Mouse (Mus musculus) forebrain, embryonic 11.5 days (tissue): Measurements from ENCODE around the gene Insig1. TPM values are rescaled to one million over a fixed set of nuclear protein-coding genes. Genes with fewer than 3 reads are reported as not detected.

Experiments
- ATAC-seq: fragments of 200-750 bp; cut with Nextera tagmentation; replicated peaks from 2 replicates; pipeline ENCODE4 v1.8.0; 2017; ENCODE audit warnings: moderate TSS enrichment; ENCODE audit not compliant: low FRiP score
- DNase-seq: peaks from one replicate; pipeline ENCODE4 v3.0.0-alpha.2; 2017; ENCODE audit warnings: low spot score
- H3K27ac ChIP-seq: fragments of 300-500 bp; sonication (generic); 2 replicates; pipeline ENCODE4 v1.5.1; 2014; ENCODE audit warnings: low read depth, low read length
- H3K27me3 ChIP-seq: fragments of 300-500 bp; sonication (generic); 2 replicates; pipeline ENCODE4 v1.6.1; 2014; ENCODE audit warnings: mild to moderate bottlenecking, low read length, mixed read lengths; ENCODE audit not compliant: control insufficient read depth, insufficient read depth
- H3K36me3 ChIP-seq: fragments of 300-500 bp; sonication (generic); 2 replicates; pipeline ENCODE4 v1.6.1; 2014; ENCODE audit warnings: mild to moderate bottlenecking, low read length, moderate library complexity, mixed read lengths; ENCODE audit not compliant: control insufficient read depth, insufficient read depth
- H3K4me1 ChIP-seq: fragments of 300-500 bp; sonication (generic); replicated peaks from 2 replicates; pipeline ENCODE4 v1.6.1; 2014; ENCODE audit warnings: low read length, mixed read lengths; ENCODE audit not compliant: control insufficient read depth, insufficient read depth
- H3K4me2 ChIP-seq: fragments of 300-500 bp; sonication (generic); 2 replicates; pipeline ENCODE4 v1.6.1; 2014; ENCODE audit warnings: low read depth, mild to moderate bottlenecking, low read length, moderate library complexity, mixed read lengths; ENCODE audit not compliant: severe bottlenecking
- H3K4me3 ChIP-seq: fragments of 300-500 bp; sonication (generic); 2 replicates; pipeline ENCODE4 v1.5.1; 2014; ENCODE audit warnings: low read depth, low read length
- H3K9ac ChIP-seq: fragments of 300-500 bp; sonication (generic); 2 replicates; pipeline ENCODE4 v1.6.1; 2014; ENCODE audit warnings: low read length
- H3K9me3 ChIP-seq: fragments of 300-500 bp; sonication (generic); 2 replicates; pipeline ENCODE4 v1.6.1; 2016; ENCODE audit warnings: low read length, mixed read lengths; ENCODE audit not compliant: control insufficient read depth
- WGBS: fragments of 180-500 bp; shearing (Covaris S2); extraction: QIAGEN DNeasy Blood & Tissue Kit; methylation state at CpG from one replicate; pipeline ENCODE4 v1.1.7; 2014; 5-methylcytosine and 5-hydroxymethylcytosine counted together
- polyA plus RNA-seq: library from polyadenylated mRNA; unstranded; fragments of >200 nt; fragmentation: Nextera tagmentation; extraction: Ambion mirVana; gene quantifications from 2 replicates; pipeline ENCODE4 v1.2.1, GENCODE M21; 2014

The Insig1 gene
- polyA plus RNA-seq, 1 experiment from 2014 or later, result 102 TPM

DNA sequence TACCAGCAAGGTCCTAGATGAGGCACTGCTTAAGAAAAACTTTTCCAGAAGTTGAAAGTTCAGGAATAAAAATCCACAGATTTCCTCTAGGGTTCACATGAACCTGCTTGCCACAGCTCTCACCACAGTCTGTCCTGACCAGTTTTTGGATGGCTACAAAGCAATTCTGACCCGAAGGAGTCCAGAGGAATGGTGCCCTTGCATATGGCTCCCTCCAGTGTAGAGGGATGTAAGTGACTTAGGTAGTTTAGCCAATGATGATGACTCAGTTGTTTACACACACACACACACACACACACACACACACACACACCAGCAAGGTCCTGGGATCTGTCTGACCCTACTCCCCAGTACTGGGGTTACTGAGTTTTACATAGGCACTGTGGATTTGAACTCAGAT, 19.4 kb downstream of the Insig1 start:
- Histone ChIP-seq H3K9ac (no peak overlapping the region), H3K4me3 (no peak overlapping the region), H3K4me2 (no peak overlapping the region), H3K27ac (no peak overlapping the region), H3K9me3 (no peaks in the 10 kb centered on the region), H3K36me3 (no peaks in the 10 kb centered on the region), H3K4me1 (no peaks in the 10 kb centered on the region), H3K27me3 (no peaks in the 10 kb centered on the region)
- DNase-seq, result peak; percentile 39
- no peak for ATAC-seq
- WGBS, result 56% methylated on average over 1 of the region's 1 CpGs

DNA sequence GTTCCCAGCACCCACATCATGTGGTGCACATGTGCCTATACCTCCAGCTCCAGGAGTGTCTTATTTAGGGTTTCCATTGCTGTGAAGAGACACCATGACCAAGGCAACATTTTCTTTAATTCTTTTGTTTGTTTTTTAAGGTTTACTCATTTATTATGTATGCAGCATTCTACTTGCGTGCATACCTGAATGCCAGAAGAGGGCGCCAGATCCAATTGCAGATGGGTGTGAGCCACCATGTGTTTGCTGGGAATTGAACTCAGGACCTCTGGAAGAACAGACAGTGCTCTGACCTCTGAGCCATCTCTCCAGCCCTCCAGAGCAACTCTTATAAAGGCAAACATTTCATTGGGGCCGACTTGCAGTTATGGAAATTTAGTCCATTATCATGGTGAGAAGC, 21.2 kb downstream of the Insig1 start:
- no peak overlapping the region for H3K4me3 ChIP-seq
- peak; percentile 19 for DNase-seq
- no peak overlapping the region for H3K27ac ChIP-seq
- no peaks in the 10 kb centered on the region for H3K36me3 ChIP-seq
- no peaks in the 10 kb centered on the region for H3K9me3 ChIP-seq
- H3K9ac ChIP-seq, result no peak overlapping the region
- 79% methylated on average over 3 of the region's 3 CpGs for WGBS
- no peaks in the 10 kb centered on the region for H3K27me3 ChIP-seq
- ATAC-seq, result no peak
- no peak overlapping the region for H3K4me2 ChIP-seq
- no peaks in the 10 kb centered on the region for H3K4me1 ChIP-seq

DNA sequence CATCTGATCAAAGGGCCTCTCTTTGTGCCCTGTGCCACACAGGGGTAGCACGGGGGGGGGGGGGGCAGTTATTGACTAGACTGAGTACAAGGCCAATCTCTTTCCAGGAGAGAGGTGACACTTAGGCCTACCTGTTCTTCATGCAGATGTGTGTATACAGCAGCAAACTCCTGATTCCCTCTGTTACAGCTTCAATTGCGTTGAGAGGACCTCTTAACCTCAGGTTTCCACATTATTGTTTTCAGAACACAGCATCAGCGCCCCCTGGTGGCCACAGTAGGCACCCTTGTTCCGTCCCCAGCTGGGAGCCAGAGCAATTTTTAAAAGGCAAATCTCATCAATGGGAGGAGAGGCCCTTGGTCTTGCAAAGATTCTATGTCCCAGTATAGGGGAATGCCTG, 22.7 kb downstream of the Insig1 start:
- no peak overlapping the region for H3K4me2 ChIP-seq
- no peak overlapping the region for H3K27ac ChIP-seq
- H3K9ac ChIP-seq, result no peak overlapping the region
- no peaks in the 10 kb centered on the region for H3K27me3 ChIP-seq
- no peak overlapping the region for H3K4me3 ChIP-seq
- ATAC-seq (0 out of 2 replicates have a peak, but pooled peaks have one; percentile 46), DNase-seq (peak; percentile 88)
- 3% methylated on average over 3 of the region's 4 CpGs for whole genome bisulfite sequencing
- H3K36me3 ChIP-seq, result no peaks in the 10 kb centered on the region
- no peaks in the 10 kb centered on the region for H3K4me1 ChIP-seq
- no peaks in the 10 kb centered on the region for H3K9me3 ChIP-seq

DNA sequence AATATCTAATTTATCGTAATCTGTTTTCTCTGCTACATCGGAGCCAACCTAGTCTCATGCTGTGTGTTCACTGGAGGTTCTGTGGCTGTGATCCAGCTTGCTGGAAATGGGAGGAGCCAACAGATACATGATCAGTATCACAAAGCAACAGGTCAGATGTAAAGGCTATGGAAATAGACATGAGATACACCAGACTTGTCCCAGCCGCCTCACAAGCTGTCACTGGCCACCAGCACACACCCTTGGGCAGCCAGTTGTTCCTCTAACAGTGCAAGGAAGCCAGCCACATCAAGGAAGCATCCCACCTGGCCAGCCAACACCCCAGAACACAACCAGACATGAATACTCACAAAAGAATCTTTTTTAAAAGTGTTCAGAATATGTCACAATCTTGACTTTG, 23.2 kb downstream of the Insig1 start:
- no peak overlapping the region for H3K27ac ChIP-seq
- no peak overlapping the region for H3K4me2 ChIP-seq
- no peak overlapping the region for H3K9ac ChIP-seq
- no peak overlapping the region for H3K4me3 ChIP-seq
- no peaks in the 10 kb centered on the region for H3K9me3 ChIP-seq
- 70% methylated on average over 3 of the region's 3 CpGs for WGBS
- no peaks in the 10 kb centered on the region for H3K36me3 ChIP-seq
- DNase-seq, result peak; percentile 47
- ATAC-seq, result no peak
- no peaks in the 10 kb centered on the region for H3K27me3 ChIP-seq
- no peaks in the 10 kb centered on the region for H3K4me1 ChIP-seq

DNA sequence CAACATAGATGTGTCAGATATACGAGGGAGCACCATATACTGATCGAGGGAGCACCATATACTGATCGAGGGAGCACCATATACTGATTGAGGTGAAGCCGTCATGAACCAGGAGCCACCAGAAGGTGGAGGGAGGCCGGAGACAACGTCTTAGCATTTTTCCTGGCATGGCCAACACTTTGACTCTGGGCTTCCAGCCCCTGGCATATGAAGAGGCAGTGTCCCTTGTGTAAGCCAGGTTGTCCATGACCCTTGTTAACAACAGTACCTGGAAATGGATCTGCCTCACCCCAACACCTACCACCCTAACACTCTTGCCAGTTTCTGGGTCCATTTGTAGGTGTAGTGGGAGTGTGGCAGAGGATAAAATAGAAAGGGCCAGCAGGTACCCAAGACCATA, 23.7 kb downstream of the Insig1 start:
- no peak overlapping the region for H3K4me2 ChIP-seq
- WGBS, result 79% methylated on average over 6 of the region's 6 CpGs

DNA sequence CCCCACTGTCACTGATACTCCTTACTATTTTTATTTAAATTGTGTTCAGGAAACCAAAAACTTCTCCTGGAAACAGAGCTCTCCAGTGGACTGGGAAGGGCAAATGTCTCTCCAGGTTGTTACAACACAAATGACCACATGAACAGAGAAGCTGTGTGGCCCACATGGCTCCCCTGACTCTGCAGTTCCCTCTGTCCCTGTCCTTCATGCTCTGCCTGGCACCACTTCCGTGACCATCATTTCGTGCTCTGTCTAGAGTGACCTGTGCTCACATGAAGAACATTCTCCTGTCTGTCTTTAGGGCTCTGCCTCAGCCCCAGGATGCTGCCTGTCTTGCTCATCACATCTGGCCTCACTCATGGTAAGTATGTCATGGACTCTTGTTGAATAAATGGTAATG, 24.5 kb downstream of the Insig1 start:
- ATAC-seq (no peak), DNase-seq (peak; percentile 17)
- Histone ChIP-seq H3K27ac (no peak overlapping the region), H3K4me1 (no peaks in the 10 kb centered on the region), H3K4me3 (no peak overlapping the region), H3K27me3 (no peaks in the 10 kb centered on the region), H3K36me3 (no peaks in the 10 kb centered on the region), H3K9ac (no peak overlapping the region), H3K4me2 (no peak overlapping the region), H3K9me3 (no peaks in the 10 kb centered on the region)
- 86% methylated on average over 2 of the region's 2 CpGs for WGBS

More for the DNA sequence above, 23.7 kb downstream of the Insig1 start:
- H3K36me3 ChIP-seq, result no peaks in the 10 kb centered on the region
- ATAC-seq (no peak), DNase-seq (peak; percentile 39)
- no peaks in the 10 kb centered on the region for H3K27me3 ChIP-seq
- H3K27ac ChIP-seq, result no peak overlapping the region
- H3K4me3 ChIP-seq, result no peak overlapping the region
- no peaks in the 10 kb centered on the region for H3K9me3 ChIP-seq
- no peak overlapping the region for H3K9ac ChIP-seq
- H3K4me1 ChIP-seq, result no peaks in the 10 kb centered on the region

DNA sequence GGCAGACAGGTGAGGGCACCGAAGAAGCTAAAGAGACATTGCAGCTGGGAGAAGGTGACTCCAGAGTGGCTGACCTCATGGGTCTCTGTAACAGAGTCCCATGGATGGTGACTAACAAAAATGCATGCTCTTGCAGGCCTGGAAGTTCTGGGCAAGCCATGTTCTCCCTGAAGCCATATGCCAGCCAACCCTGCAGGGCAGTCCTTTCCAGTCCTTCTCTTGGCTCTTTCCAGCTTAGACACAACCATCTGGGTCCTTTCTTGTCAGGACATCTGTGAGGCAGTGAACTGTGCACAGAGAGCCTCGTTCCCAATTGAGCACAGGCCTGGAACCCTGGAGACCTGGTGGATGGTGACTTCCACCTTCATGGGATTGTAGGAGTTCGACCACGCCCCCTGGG, 35.8 kb downstream of the Insig1 start:
- H3K4me3 ChIP-seq, result no peak overlapping the region
- no peaks in the 10 kb centered on the region for H3K27me3 ChIP-seq
- 80% methylated on average over 4 of the region's 4 CpGs for WGBS
- ATAC-seq (no peak), DNase-seq (no peak)
- H3K4me1 ChIP-seq, result no peaks in the 10 kb centered on the region
- no peaks in the 10 kb centered on the region for H3K9me3 ChIP-seq
- no peak overlapping the region for H3K9ac ChIP-seq
- no peaks in the 10 kb centered on the region for H3K36me3 ChIP-seq
- no peak overlapping the region for H3K4me2 ChIP-seq
- H3K27ac ChIP-seq, result no peak overlapping the region

DNA sequence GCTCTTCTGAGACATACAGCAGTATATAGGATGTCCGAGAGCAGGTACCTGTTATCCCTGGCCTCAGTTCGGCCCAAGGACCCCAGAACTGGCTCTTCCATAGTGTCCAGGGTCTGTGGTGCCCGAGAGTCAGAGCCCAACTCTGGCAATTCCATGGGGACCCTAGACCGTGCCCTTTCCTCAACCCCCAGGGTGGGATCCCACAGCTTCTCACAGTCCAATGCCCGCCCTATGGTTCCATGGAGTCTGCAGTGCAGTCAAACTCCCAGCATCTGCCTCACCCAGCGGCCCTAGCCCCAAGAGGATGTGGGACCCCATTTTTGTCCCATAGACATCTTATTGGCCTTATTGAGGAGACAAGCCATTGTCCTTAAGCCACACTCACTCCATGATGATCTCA, 36.8 kb downstream of the Insig1 start:
- DNase-seq (no peak), ATAC-seq (no peak)
- Histone ChIP-seq H3K36me3 (no peaks in the 10 kb centered on the region), H3K27ac (no peak overlapping the region), H3K4me1 (no peaks in the 10 kb centered on the region), H3K4me2 (no peak overlapping the region), H3K4me3 (no peak overlapping the region), H3K9me3 (no peaks in the 10 kb centered on the region), H3K27me3 (no peaks in the 10 kb centered on the region), H3K9ac (no peak overlapping the region)
- 83% methylated on average over 6 of the region's 6 CpGs for WGBS

DNA sequence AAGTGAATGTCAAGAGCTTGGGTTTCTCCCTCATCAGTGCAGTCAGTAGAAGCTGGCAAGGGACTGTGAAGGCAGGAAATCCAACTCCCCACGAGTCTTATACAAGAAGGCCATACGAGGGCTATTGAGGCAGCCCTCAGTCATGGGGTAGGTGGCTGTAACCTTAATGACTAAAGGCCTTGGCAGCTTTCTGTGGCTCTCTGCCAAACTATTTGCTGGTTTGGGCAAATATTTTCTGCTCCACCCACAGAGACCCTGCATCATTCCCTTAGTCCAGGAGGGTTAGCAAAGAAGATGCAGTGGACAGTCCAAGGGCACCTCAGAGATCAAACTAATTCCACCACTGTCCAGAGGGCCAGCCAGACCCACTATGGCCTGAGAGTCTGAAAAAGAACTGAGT, 39.7 kb downstream of the Insig1 start:
- no peaks in the 10 kb centered on the region for H3K9me3 ChIP-seq
- 79% methylated on average over 2 of the region's 2 CpGs for WGBS
- H3K4me3 ChIP-seq, result no peak overlapping the region
- no peak overlapping the region for H3K9ac ChIP-seq
- no peak for DNase-seq
- ATAC-seq, result no peak
- no peaks in the 10 kb centered on the region for H3K27me3 ChIP-seq
- no peak overlapping the region for H3K27ac ChIP-seq
- no peaks in the 10 kb centered on the region for H3K36me3 ChIP-seq
- no peak overlapping the region for H3K4me2 ChIP-seq
- no peaks in the 10 kb centered on the region for H3K4me1 ChIP-seq
